Mouse (Mus musculus) thymus, adult 2 months (tissue): ENCODE data around the gene Hspb7.

Experiments
- CTCF ChIP-seq: fragments of 200-500 bp; IDR thresholded peaks from 2 replicates; pipeline ENCODE4 v1.5.1; 2012; ENCODE audit warnings: mild to moderate bottlenecking, control low read depth, low read length, moderate library complexity, borderline replicate concordance; ENCODE audit not compliant: control insufficient read depth, poor library complexity, insufficient read depth; ENCODE audit errors: extremely low read depth
- POLR2A ChIP-seq: fragments of 200-500 bp; IDR thresholded peaks from 2 replicates; pipeline ENCODE4 v1.6.1; 2012; ENCODE audit warnings: mild to moderate bottlenecking, low read length, control low read depth, moderate library complexity; ENCODE audit not compliant: control insufficient read depth, poor library complexity, insufficient read depth; ENCODE audit errors: extremely low read depth

DNA sequence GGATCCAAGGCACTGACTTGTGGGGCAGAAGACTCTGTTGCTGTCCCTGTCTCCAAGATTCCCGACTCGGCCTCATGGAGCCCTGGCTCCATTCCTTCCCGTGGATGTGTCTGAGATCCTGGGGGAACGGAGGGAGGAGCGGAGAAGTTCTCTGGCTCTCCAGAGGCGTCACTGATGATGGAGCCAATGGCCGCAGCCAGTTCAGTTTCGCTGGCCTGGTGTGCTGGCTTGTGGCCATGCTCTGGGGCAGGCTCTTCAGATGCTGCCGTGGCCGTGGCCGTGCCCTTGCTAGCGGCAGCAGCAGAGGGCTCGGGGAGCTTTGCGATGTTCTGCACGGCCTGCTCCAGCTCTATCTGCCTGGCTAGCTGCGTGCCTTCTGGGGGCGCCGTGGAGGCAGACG, 53.9 kb downstream of the Hspb7 start:
- TF ChIP-seq POLR2A (no peak), CTCF (no peak)
